Mouse (Mus musculus) thymus, adult 2 months (tissue): ENCODE measurements around the gene Tagln.

Experiments used
- CTCF ChIP-seq: fragments of 200-500 bp; IDR thresholded peaks from 2 replicates; pipeline ENCODE4 v1.5.1; 2012; ENCODE audit warnings: mild to moderate bottlenecking, control low read depth, low read length, moderate library complexity, borderline replicate concordance; ENCODE audit not compliant: control insufficient read depth, poor library complexity, insufficient read depth; ENCODE audit errors: extremely low read depth
- POLR2A ChIP-seq: fragments of 200-500 bp; IDR thresholded peaks from 2 replicates; pipeline ENCODE4 v1.6.1; 2012; ENCODE audit warnings: mild to moderate bottlenecking, low read length, control low read depth, moderate library complexity; ENCODE audit not compliant: control insufficient read depth, poor library complexity, insufficient read depth; ENCODE audit errors: extremely low read depth

- TF ChIP-seq CTCF (no peak), POLR2A (no peak)
Observed at GRCm38 (mm10) chr9:45893681-45894080, 42.2 kb downstream of the Tagln start.
